Mouse (Mus musculus) heart, postnatal 0 days (tissue): ENCODE results near the gene Gm12569. TPM values are rescaled to one million over a fixed set of nuclear protein-coding genes. Genes with fewer than 3 reads are reported as not detected.
A peak's percentile ranks its signal among the peaks of the same experiment; 100 is the strongest.

Experiments
- ATAC-seq: fragments of 200-750 bp; cut with Nextera tagmentation; 2 replicates; pipeline ENCODE4 v1.8.0; 2017; ENCODE audit warnings: low read depth, moderate number of reproducible peaks, moderate library complexity; ENCODE audit not compliant: insufficient read depth
- DNase-seq: peaks from one replicate; pipeline ENCODE4 v3.0.0-alpha.2; 2016; ENCODE audit warnings: low spot score
- H3K27ac ChIP-seq: fragments of 300-500 bp; sonication (generic); 2 replicates; pipeline ENCODE4 v1.5.1; 2014; ENCODE audit warnings: low read depth, mild to moderate bottlenecking
- H3K27me3 ChIP-seq: fragments of 300-500 bp; sonication (generic); 2 replicates; pipeline ENCODE4 v1.6.1; 2014; ENCODE audit warnings: low read length, mixed read lengths; ENCODE audit not compliant: control insufficient read depth, insufficient read depth
- H3K36me3 ChIP-seq: fragments of 300-500 bp; sonication (generic); replicated peaks from 2 replicates; pipeline ENCODE4 v1.6.1; 2014; ENCODE audit warnings: low read length, mixed read lengths; ENCODE audit not compliant: control insufficient read depth, insufficient read depth
- H3K4me1 ChIP-seq: fragments of 300-500 bp; sonication (generic); 2 replicates; pipeline ENCODE4 v1.6.1; 2014; ENCODE audit warnings: antibody characterized with exemption; ENCODE audit not compliant: control insufficient read depth, insufficient read depth
- H3K4me2 ChIP-seq: fragments of 300-500 bp; sonication (generic); 2 replicates; pipeline ENCODE4 v1.6.1; 2014; ENCODE audit warnings: low read depth, mild to moderate bottlenecking, low read length, moderate library complexity
- H3K4me3 ChIP-seq: fragments of 300-500 bp; sonication (generic); 2 replicates; pipeline ENCODE4 v1.5.1; 2014; ENCODE audit warnings: low read depth, low read length
- H3K9ac ChIP-seq: fragments of 300-500 bp; sonication (generic); replicated peaks from 2 replicates; pipeline ENCODE4 v1.6.1; 2014; ENCODE audit warnings: low read depth, low read length, mixed read lengths
- H3K9me3 ChIP-seq: fragments of 300-500 bp; sonication (generic); replicated peaks from 2 replicates; pipeline ENCODE4 v1.6.1; 2016; ENCODE audit warnings: low read length; ENCODE audit not compliant: control insufficient read depth
- CTCF ChIP-seq: IDR thresholded peaks from 2 replicates; pipeline ENCODE4 v1.5.1; 2016; ENCODE audit warnings: antibody characterized with exemption, control low read depth, low read depth
- EP300 ChIP-seq: IDR thresholded peaks from 2 replicates; pipeline ENCODE4 v1.6.1; 2016; ENCODE audit warnings: antibody characterized with exemption, low read depth
- WGBS: fragments of 180-500 bp; shearing (Covaris S2); extraction: QIAGEN DNeasy Blood & Tissue Kit; methylation state at CpG from one replicate; pipeline ENCODE4 v1.1.7; 2014; 5-methylcytosine and 5-hydroxymethylcytosine counted together
- polyA plus RNA-seq: library from polyadenylated mRNA; unstranded; fragments of >200 nt; fragmentation: Nextera tagmentation; extraction: Ambion mirVana; gene quantifications from 2 replicates; pipeline ENCODE4 v1.2.1, GENCODE M21; 2015
- total RNA-seq: library from RNA; depleted of rRNA; stranded (reverse); fragments of >200 nt; gene quantifications from 2 replicates; pipeline ENCODE4 v1.2.3, GENCODE M21; 2014; ENCODE audit warnings: low replicate concordance; rRNA removed

Gene Gm12569
- total and polyA plus RNA-seq, 2 experiments from 2014 or later, result not detected

- ATAC-seq (peak; percentile 99), DNase-seq (peak; percentile 97)
- Histone ChIP-seq H3K9me3 (no peaks in the 10 kb centered on the region), H3K27ac (peak within 1 kb of the TSS; percentile 99), H3K9ac (peak within 1 kb of the TSS; percentile 91), H3K27me3 (no peaks in the 10 kb centered on the region), H3K4me2 (peak within 1 kb of the TSS; percentile 87), H3K4me3 (peak within 1 kb of the TSS; percentile 88), H3K36me3 (peaks cover 6% of the 10 kb centered on the region; the same call in 1 of the 2 replicates), H3K4me1 (peaks cover 18% of the 10 kb centered on the region)
- no peak for TF ChIP-seq EP300
- 0 out of 2 replicates have a peak, but pooled peaks have one; percentile 23 for TF ChIP-seq CTCF
- WGBS, result 9% methylated on average over 57 of the region's 57 CpGs
Observed at GRCm38 (mm10) chr11:51262342-51263285, 42.3 kb downstream of the Gm12569 start, which contains the start of gene BC049762. Gene BC049762, minus strand, starts transcription at chr11:51263046.

- no peak for TF ChIP-seq EP300
- no peak for TF ChIP-seq CTCF
- peaks cover 6% of the 10 kb centered on the region; the same call in 1 of the 2 replicates for H3K36me3 ChIP-seq
- DNase-seq, result peak; percentile 57
- H3K27ac ChIP-seq, result peak overlapping the region; percentile 99
- no peaks in the 10 kb centered on the region for H3K27me3 ChIP-seq
- H3K4me2 ChIP-seq, result peak overlapping the region; percentile 87
- H3K4me1 ChIP-seq, result peaks cover 18% of the 10 kb centered on the region
- H3K9ac ChIP-seq, result peak overlapping the region; percentile 91
- peak; percentile 71 for ATAC-seq
- H3K9me3 ChIP-seq, result no peaks in the 10 kb centered on the region
- under 1% methylated on average over 50 of the region's 50 CpGs for WGBS
- peak overlapping the region; percentile 88 for H3K4me3 ChIP-seq
Observed at GRCm38 (mm10) chr11:51263286-51263831, 43.1 kb downstream of the Gm12569 start.

DNA sequence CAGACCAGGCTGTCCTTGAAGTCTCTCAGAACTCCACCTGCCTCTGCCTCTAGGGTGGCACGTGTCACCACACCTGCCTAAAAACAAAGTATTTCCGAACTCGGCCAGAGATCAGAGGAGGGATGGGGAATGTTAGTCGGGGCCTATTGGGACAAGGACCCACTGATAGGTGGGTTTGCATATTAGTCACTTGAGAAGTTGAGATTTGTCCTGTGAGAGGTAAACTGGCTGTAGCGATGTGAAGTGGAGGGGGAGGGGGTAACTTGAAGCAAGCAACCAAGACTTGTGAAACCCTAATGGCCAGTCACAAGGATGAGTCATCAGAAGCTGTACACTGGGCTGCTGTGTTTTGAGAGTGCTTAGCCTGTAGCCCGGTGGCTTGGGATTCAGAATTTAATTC lies 44.1 kb downstream of the Gm12569 start:
- Histone ChIP-seq H3K4me3 (peak overlapping the region; percentile 88), H3K27me3 (no peaks in the 10 kb centered on the region), H3K9ac (0 out of 2 replicates have a peak overlapping the region, but pooled peaks have one; percentile 28), H3K27ac (peak overlapping the region; percentile 99; the same call in 1 of the 2 replicates), H3K36me3 (peaks cover 8% of the 10 kb centered on the region; the same call in 1 of the 2 replicates), H3K9me3 (no peaks in the 10 kb centered on the region), H3K4me1 (peaks cover 18% of the 10 kb centered on the region), H3K4me2 (peak overlapping the region; percentile 87)
- 6% methylated on average over 6 of the region's 6 CpGs for WGBS
- DNase-seq, result peak; percentile 63
- TF ChIP-seq EP300 (no peak), CTCF (no peak)
- no peak for ATAC-seq

DNA sequence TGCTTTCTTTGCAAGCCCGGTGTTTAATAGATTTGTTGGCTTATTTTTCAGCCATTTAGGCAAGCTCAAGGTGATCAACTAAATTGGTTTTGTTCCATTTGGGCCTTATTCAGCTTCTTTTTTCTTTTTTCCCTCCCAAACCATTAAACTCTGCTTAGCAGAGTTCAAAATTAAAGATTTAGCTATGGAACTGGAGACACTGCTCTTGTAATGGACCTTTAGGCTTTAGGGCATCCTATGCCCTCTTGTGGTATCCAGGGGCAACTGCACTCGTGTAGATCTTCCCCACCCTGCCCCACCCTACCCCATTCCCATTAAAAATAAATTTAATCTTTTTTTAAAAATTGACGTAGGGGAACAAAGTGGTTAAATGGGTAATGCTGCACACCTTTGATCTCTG lies 45.1 kb downstream of the Gm12569 start:
- peaks cover 12% of the 10 kb centered on the region for H3K36me3 ChIP-seq
- H3K4me3 ChIP-seq, result no peak overlapping the region
- no peaks in the 10 kb centered on the region for H3K27me3 ChIP-seq
- peak; percentile 51 for DNase-seq
- peak overlapping the region; percentile 87 for H3K4me2 ChIP-seq
- peaks cover 18% of the 10 kb centered on the region for H3K4me1 ChIP-seq
- no peak for TF ChIP-seq EP300
- peak; percentile 64 for TF ChIP-seq CTCF
- H3K9me3 ChIP-seq, result no peaks in the 10 kb centered on the region
- no peak overlapping the region for H3K27ac ChIP-seq
- H3K9ac ChIP-seq, result no peak overlapping the region
- WGBS, result 43% methylated on average over 3 of the region's 3 CpGs
- no peak for ATAC-seq

- ATAC-seq, result no peak
- DNase-seq, result no peak
- Histone ChIP-seq H3K27me3 (no peaks in the 10 kb centered on the region), H3K4me1 (no peaks in the 10 kb centered on the region), H3K36me3 (peaks cover 77% of the 10 kb centered on the region), H3K27ac (no peak overlapping the region), H3K9me3 (no peaks in the 10 kb centered on the region), H3K4me2 (no peak overlapping the region), H3K9ac (no peak overlapping the region), H3K4me3 (no peak overlapping the region)
- WGBS, result 94% methylated on average over 1 of the region's 1 CpGs
- TF ChIP-seq CTCF, result no peak
- TF ChIP-seq EP300, result no peak
Observed at GRCm38 (mm10) chr11:51274418-51274817, 54.1 kb downstream of the Gm12569 start.

Other genes with a start within 250 kb of the Gm12569 start
- not detected in 2 replicates for gene Olfr1377, start 238.5 kb upstream of the Gm12569 start, total RNA-seq
- gene Olfr1377, start 238.5 kb upstream of the Gm12569 start, polyA plus RNA-seq, result not detected in 2 replicates
- not detected in 2 replicates for gene Olfr51, start 216.9 kb upstream of the Gm12569 start, total RNA-seq
- not detected in 2 replicates for gene Olfr51, start 216.9 kb upstream of the Gm12569 start, polyA plus RNA-seq
- gene Olfr54, start 206.2 kb upstream of the Gm12569 start, total RNA-seq, result not detected in 2 replicates
- gene Olfr54, start 206.2 kb upstream of the Gm12569 start, polyA plus RNA-seq, result not detected in 2 replicates
- gene Olfr1375, start 172.4 kb upstream of the Gm12569 start, total RNA-seq, result not detected in 2 replicates
- gene Olfr1375, start 172.4 kb upstream of the Gm12569 start, polyA plus RNA-seq, result not detected in 2 replicates
- gene Zfp354a, start 161.2 kb upstream of the Gm12569 start, total RNA-seq, result 0.62 and 4.6 TPM in 2 replicates
- 3.4 and 4.2 TPM in 2 replicates for gene Zfp354a, start 161.2 kb upstream of the Gm12569 start, polyA plus RNA-seq
- 32.9 and 36.6 TPM in 2 replicates for gene Clk4, start 41.3 kb downstream of the Gm12569 start, total RNA-seq
- 54.8 and 56.2 TPM in 2 replicates for gene Clk4, start 41.3 kb downstream of the Gm12569 start, polyA plus RNA-seq
- gene BC049762, start 42.6 kb downstream of the Gm12569 start, total RNA-seq, result 5.1 TPM in 1 of 2 replicates, not detected in the other
- gene BC049762, start 42.6 kb downstream of the Gm12569 start, polyA plus RNA-seq, result 0.41 and 0.52 TPM in 2 replicates
- 7.2 and 9.8 TPM in 2 replicates for gene Col23a1, start 69.4 kb downstream of the Gm12569 start, total RNA-seq
- 3.3 and 3.5 TPM in 2 replicates for gene Col23a1, start 69.4 kb downstream of the Gm12569 start, polyA plus RNA-seq